Mouse (Mus musculus): ENCODE data around the gene Foxc1.
A peak's percentile ranks its signal among the peaks of the same experiment; 100 is the strongest.

Gene Foxc1

GRCm38 (mm10) chr13:31806890-31807735 lies 680 bp downstream of the Foxc1 start:
- DNase-seq = no peak

GRCm38 (mm10) chr13:31807736-31808115 lies 1.3 kb downstream of the Foxc1 start:
- no peak for DNase-seq

GRCm38 (mm10) chr13:31808116-31808803 lies 1.8 kb downstream of the Foxc1 start:
- DNase-seq = peak; percentile 41

GRCm38 (mm10) chr13:31808804-31809420 lies 2.5 kb downstream of the Foxc1 start:
- DNase-seq = no peak

GRCm38 (mm10) chr13:31809701-31810100 lies 3.3 kb downstream of the Foxc1 start:
- DNase-seq = no peak

- no peak for DNase-seq
Measured at GRCm38 (mm10) chr13:31810375-31810692, 3.9 kb downstream of the Foxc1 start.

- DNase-seq = no peak
Measured at GRCm38 (mm10) chr13:31810693-31811541, 4.5 kb downstream of the Foxc1 start.

- no peak for DNase-seq
Measured at GRCm38 (mm10) chr13:31811542-31812021, 5.1 kb downstream of the Foxc1 start.

- no peak for DNase-seq
Measured at GRCm38 (mm10) chr13:31812701-31813100, 6.3 kb downstream of the Foxc1 start.

- DNase-seq = no peak
Measured at GRCm38 (mm10) chr13:31815383-31816003, 9.1 kb downstream of the Foxc1 start.

GRCm38 (mm10) chr13:31818337-31818736 lies 11.9 kb downstream of the Foxc1 start:
- DNase-seq = no peak

- no peak for DNase-seq
Measured at GRCm38 (mm10) chr13:31819664-31820405, 13.4 kb downstream of the Foxc1 start.

- no peak for DNase-seq
Measured at GRCm38 (mm10) chr13:31820587-31821017, 14.2 kb downstream of the Foxc1 start.

GRCm38 (mm10) chr13:31821050-31821449 lies 14.6 kb downstream of the Foxc1 start:
- no peak for DNase-seq

GRCm38 (mm10) chr13:31823316-31823715 lies 16.9 kb downstream of the Foxc1 start:
- no peak for DNase-seq

- DNase-seq = no peak
Measured at GRCm38 (mm10) chr13:31825180-31825579, 18.7 kb downstream of the Foxc1 start.

GRCm38 (mm10) chr13:31827160-31827559 lies 20.7 kb downstream of the Foxc1 start:
- DNase-seq = no peak

- DNase-seq = no peak
Measured at GRCm38 (mm10) chr13:31827820-31828332, 21.4 kb downstream of the Foxc1 start.

GRCm38 (mm10) chr13:31828446-31828845 lies 22.0 kb downstream of the Foxc1 start:
- no peak for DNase-seq

GRCm38 (mm10) chr13:31830332-31830731 lies 23.9 kb downstream of the Foxc1 start:
- no peak for DNase-seq

- DNase-seq = no peak
Measured at GRCm38 (mm10) chr13:31835802-31836201, 29.4 kb downstream of the Foxc1 start.

Measured in lung, postnatal 14 days (tissue).